ENCODE assay signal across 8 mouse cellular contexts in genomic region chr4:151994228-151995171, GRCm38 (mm10). TPM values are rescaled to one million over a fixed set of nuclear protein-coding genes. Genes with fewer than 3 reads are reported as not detected.
A peak's percentile ranks its signal among the peaks of the same experiment; 100 is the strongest.
DNase-seq lines count a peak whose midpoint lies in the region; ATAC-seq lines count a peak whose summit lies in the region.

No protein-coding gene starts in this region.

- peaks cover 13% of the 10 kb centered on the region for H3K27me3 ChIP-seq in forebrain, embryonic 10.5 days (ENCODE audit: poor library complexity, severe bottlenecking)
- no peaks in the 10 kb centered on the region for H3K27me3 ChIP-seq in intestine, embryonic 14.5 days (replicated peaks; ENCODE audit: control insufficient read depth, insufficient read depth, low read length)
- no peaks in the 10 kb centered on the region for H3K27me3 ChIP-seq in stomach, embryonic 16.5 days (ENCODE audit: control insufficient read depth, insufficient read depth, low read length)

- H3K9me3 ChIP-seq in forebrain, embryonic 10.5 days: no peaks in the 10 kb centered on the region
- no peaks in the 10 kb centered on the region for H3K9me3 ChIP-seq in intestine, embryonic 14.5 days (ENCODE audit: control insufficient read depth, low read length)
- H3K9me3 ChIP-seq in stomach, embryonic 16.5 days (replicated peaks; ENCODE audit: control insufficient read depth, low read length): no peaks in the 10 kb centered on the region

- peak overlapping the region; percentile 97 for H3K4me3 ChIP-seq in forebrain, embryonic 10.5 days
- peak overlapping the region; percentile 92 for H3K4me3 ChIP-seq in intestine, embryonic 14.5 days (ENCODE audit: low read depth, low read length)
- peak overlapping the region; percentile 99 for H3K4me3 ChIP-seq in stomach, embryonic 16.5 days (replicated peaks; ENCODE audit: low read length)

- under 1% methylated on average over 61 of the region's 61 CpGs for WGBS in forebrain, embryonic 10.5 days
- WGBS in intestine, embryonic 14.5 days: 2% methylated on average over 58 of the region's 61 CpGs
- WGBS in stomach, embryonic 16.5 days: 2% methylated on average over 60 of the region's 61 CpGs

- DNase-seq in kidney, adult 18-20 months: peak; percentile 50
- no peak for DNase-seq in kidney, adult 8-10 months
- peak; percentile 52 for DNase-seq in Muller cell, postnatal 12 days (ENCODE audit: inconsistent ontology term)
- peak; percentile 53 for DNase-seq in forebrain, embryonic 10.5 days (ENCODE audit: extremely low spot score, low spot score)
- peak; percentile 70 for DNase-seq in intestine, embryonic 14.5 days (ENCODE audit: low spot score)
- DNase-seq in lung, postnatal 36 days: peak; percentile 34
- no peak for DNase-seq in layer of hippocampus, adult 11-12 months (ENCODE audit: low spot score)

- peak overlapping the region; percentile 87 for H3K9ac ChIP-seq in intestine, embryonic 14.5 days (ENCODE audit: low read length)
- H3K9ac ChIP-seq in stomach, embryonic 16.5 days (ENCODE audit: low read length): peak overlapping the region; percentile 98

- no peak for ATAC-seq in intestine, embryonic 14.5 days (replicated peaks; ENCODE audit: low FRiP score, low TSS enrichment, low read depth)
- no peak for ATAC-seq in stomach, embryonic 16.5 days (ENCODE audit: insufficient read depth, low FRiP score)

- peak overlapping the region; percentile 70 for H3K4me2 ChIP-seq in intestine, embryonic 14.5 days (ENCODE audit: low read length)
- H3K4me2 ChIP-seq in stomach, embryonic 16.5 days (ENCODE audit: low read depth, low read length): peak overlapping the region; percentile 86

- H3K36me3 ChIP-seq in forebrain, embryonic 10.5 days (replicated peaks): peaks cover 44% of the 10 kb centered on the region
- H3K36me3 ChIP-seq in intestine, embryonic 14.5 days (ENCODE audit: control insufficient read depth, insufficient read depth, low read length): peaks cover 32% of the 10 kb centered on the region
- peaks cover 15% of the 10 kb centered on the region; the same call in 1 of the 2 replicates for H3K36me3 ChIP-seq in stomach, embryonic 16.5 days (ENCODE audit: control insufficient read depth, insufficient read depth, low read length)

- peak overlapping the region; percentile 95 for H3K27ac ChIP-seq in forebrain, embryonic 10.5 days
- H3K27ac ChIP-seq in intestine, embryonic 14.5 days (ENCODE audit: low read depth): peak overlapping the region; percentile 79
- H3K27ac ChIP-seq in stomach, embryonic 16.5 days (ENCODE audit: low read length): peak overlapping the region; percentile 87

- peaks cover 43% of the 10 kb centered on the region for H3K4me1 ChIP-seq in forebrain, embryonic 10.5 days
- H3K4me1 ChIP-seq in intestine, embryonic 14.5 days (replicated peaks; ENCODE audit: control insufficient read depth, insufficient read depth, low read length): peaks cover 9% of the 10 kb centered on the region; the same call in 1 of the 2 replicates
- peaks cover 20% of the 10 kb centered on the region for H3K4me1 ChIP-seq in stomach, embryonic 16.5 days (ENCODE audit: control insufficient read depth, insufficient read depth, low read length)

RNA-seq across cellular contexts. Expression of gene Phf13, which starts 1.6 kb away (rescaled TPM):
- 24.1 and 26.1 TPM in 2 replicates for polyA plus RNA-seq in forebrain, embryonic 10.5 days (2016; fragmentation: Nextera tagmentation; extraction: Ambion mirVana)
- 23.1 and 24.5 TPM in 2 replicates for polyA plus RNA-seq in intestine, embryonic 14.5 days (2014; fragmentation: Nextera tagmentation; extraction: Ambion mirVana)
- polyA plus RNA-seq in stomach, embryonic 16.5 days (2015; fragmentation: Nextera tagmentation; extraction: Ambion mirVana): 18.3 and 21.0 TPM in 2 replicates

RNA-seq across cellular contexts. Expression of gene Thap3, which starts 5.7 kb away (rescaled TPM):
- 34.9 and 35.7 TPM in 2 replicates for polyA plus RNA-seq in forebrain, embryonic 10.5 days (2016; fragmentation: Nextera tagmentation; extraction: Ambion mirVana)
- polyA plus RNA-seq in intestine, embryonic 14.5 days (2014; fragmentation: Nextera tagmentation; extraction: Ambion mirVana): 29.8 and 34.0 TPM in 2 replicates
- polyA plus RNA-seq in stomach, embryonic 16.5 days (2015; fragmentation: Nextera tagmentation; extraction: Ambion mirVana): 31.8 and 35.7 TPM in 2 replicates

RNA-seq across cellular contexts. Expression of gene Klhl21, which starts 14.1 kb away (rescaled TPM):
- 8.1 and 8.3 TPM in 2 replicates for polyA plus RNA-seq in forebrain, embryonic 10.5 days (2016; fragmentation: Nextera tagmentation; extraction: Ambion mirVana)
- 5.9 and 6.1 TPM in 2 replicates for polyA plus RNA-seq in intestine, embryonic 14.5 days (2014; fragmentation: Nextera tagmentation; extraction: Ambion mirVana)
- polyA plus RNA-seq in stomach, embryonic 16.5 days (2015; fragmentation: Nextera tagmentation; extraction: Ambion mirVana): 8.2 and 9.9 TPM in 2 replicates

RNA-seq across cellular contexts. Expression of gene Zbtb48, which starts 33.0 kb away (rescaled TPM):
- 24.1 and 24.4 TPM in 2 replicates for polyA plus RNA-seq in forebrain, embryonic 10.5 days (2016; fragmentation: Nextera tagmentation; extraction: Ambion mirVana)
- polyA plus RNA-seq in intestine, embryonic 14.5 days (2014; fragmentation: Nextera tagmentation; extraction: Ambion mirVana): 16.3 and 28.0 TPM in 2 replicates
- polyA plus RNA-seq in stomach, embryonic 16.5 days (2015; fragmentation: Nextera tagmentation; extraction: Ambion mirVana): 17.0 and 18.0 TPM in 2 replicates

RNA-seq across cellular contexts. Expression of gene Tas1r1, which starts 43.9 kb away (rescaled TPM):
- polyA plus RNA-seq in forebrain, embryonic 10.5 days (2016; fragmentation: Nextera tagmentation; extraction: Ambion mirVana): 0.48 and 0.79 TPM in 2 replicates
- 0.14 and 0.17 TPM in 2 replicates for polyA plus RNA-seq in intestine, embryonic 14.5 days (2014; fragmentation: Nextera tagmentation; extraction: Ambion mirVana)
- 0.37 and 0.47 TPM in 2 replicates for polyA plus RNA-seq in stomach, embryonic 16.5 days (2015; fragmentation: Nextera tagmentation; extraction: Ambion mirVana)

Comparison
In these comparisons a context has a peak if more than half of its experiments do, and no peak if none do; other contexts are left out.
1. DNase-seq: peak in kidney, adult 18-20 months (single experiment), Muller cell, postnatal 12 days (single experiment), forebrain, embryonic 10.5 days (single experiment), intestine, embryonic 14.5 days (single experiment) and lung, postnatal 36 days (single experiment); none in kidney, adult 8-10 months (0 of 2) and layer of hippocampus, adult 11-12 months (single experiment).
2. Peak in every context shown above with its lines, with median percentiles within 50 percentile points of each other: H3K27ac ChIP-seq and H3K4me3 ChIP-seq.